Mouse (Mus musculus) brain, embryonic 18.5 days (tissue): ENCODE results near the gene Ptpn21.
A peak's percentile ranks its signal among the peaks of the same experiment; 100 is the strongest.

Experiments
- DNase-seq: peaks from one replicate; pipeline ENCODE4 v3.0.0-alpha.2; 2012; ENCODE audit warnings: low read depth, low spot score

The Ptpn21 gene

DNA sequence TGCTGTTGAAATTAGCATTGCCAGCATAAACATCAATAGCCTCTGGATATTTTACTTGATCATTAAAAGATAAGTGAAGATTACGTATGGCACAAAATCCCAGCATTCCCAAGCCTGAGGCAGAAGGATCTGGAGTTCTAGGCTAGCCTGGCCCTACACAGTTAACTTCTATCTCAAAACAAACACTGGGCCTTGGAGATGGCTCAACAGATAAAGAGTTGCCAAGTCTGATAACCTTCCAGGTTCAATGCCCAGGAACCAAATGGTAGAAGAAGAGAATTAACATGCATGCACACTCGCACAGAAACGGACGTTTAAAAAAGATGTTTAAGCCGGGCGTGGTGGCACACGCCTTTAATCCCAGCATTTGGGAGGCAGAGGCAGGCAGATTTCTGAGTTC is 13.0 kb downstream of the Ptpn21 start:
- no peak for DNase-seq

GRCm38 (mm10) chr12:98721030-98721429 is 16.2 kb downstream of the Ptpn21 start:
- no peak for DNase-seq

DNA sequence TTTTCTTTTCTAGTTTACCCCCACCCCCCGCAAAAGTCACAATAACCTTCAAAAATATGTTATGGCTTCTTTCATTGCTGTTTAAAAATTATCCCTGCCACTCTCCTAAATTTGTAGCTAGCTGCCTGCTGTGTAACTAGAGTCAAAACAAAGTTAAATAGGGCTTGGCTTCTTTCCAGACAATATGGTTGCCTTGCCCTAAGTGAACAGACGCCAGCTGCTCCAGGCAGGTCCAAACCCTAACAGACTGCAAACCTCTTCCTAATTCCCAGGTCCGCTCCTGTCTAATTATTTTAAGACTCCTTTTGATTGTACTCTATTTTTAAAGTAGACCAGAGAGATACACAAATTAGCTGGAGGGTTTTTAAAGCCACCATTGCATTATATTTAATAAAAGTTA is 16.6 kb downstream of the Ptpn21 start:
- DNase-seq = no peak

- DNase-seq = no peak
These were observed 21.1 kb downstream of the Ptpn21 start for GRCm38 (mm10) chr12:98716142-98716541.

DNA sequence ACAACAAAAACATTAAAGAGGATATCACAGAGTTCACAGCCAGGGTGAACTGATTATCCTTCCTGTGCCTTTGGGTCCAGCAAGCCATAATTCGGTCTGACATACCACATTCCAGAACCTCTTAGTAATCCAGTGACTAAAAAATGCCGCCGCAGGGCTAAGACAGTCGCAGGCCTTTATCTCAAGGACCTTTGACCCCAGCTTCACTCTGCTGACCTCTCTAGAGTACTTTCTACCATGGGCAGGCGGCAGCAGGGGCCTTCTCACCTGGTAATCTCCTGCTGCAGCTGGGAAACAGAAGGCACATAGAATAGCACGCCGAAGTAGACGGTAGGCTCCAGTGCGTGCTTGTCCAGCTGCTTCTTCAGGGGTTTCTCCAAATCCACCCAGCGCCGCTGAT is 22.4 kb downstream of the Ptpn21 start:
- no peak for DNase-seq

- DNase-seq = no peak
These were observed 23.5 kb downstream of the Ptpn21 start for GRCm38 (mm10) chr12:98713621-98714103.

- DNase-seq = no peak
These were observed 24.4 kb downstream of the Ptpn21 start for GRCm38 (mm10) chr12:98712819-98713218.

- no peak for DNase-seq
These were observed 33.2 kb downstream of the Ptpn21 start for GRCm38 (mm10) chr12:98703961-98704360.

DNA sequence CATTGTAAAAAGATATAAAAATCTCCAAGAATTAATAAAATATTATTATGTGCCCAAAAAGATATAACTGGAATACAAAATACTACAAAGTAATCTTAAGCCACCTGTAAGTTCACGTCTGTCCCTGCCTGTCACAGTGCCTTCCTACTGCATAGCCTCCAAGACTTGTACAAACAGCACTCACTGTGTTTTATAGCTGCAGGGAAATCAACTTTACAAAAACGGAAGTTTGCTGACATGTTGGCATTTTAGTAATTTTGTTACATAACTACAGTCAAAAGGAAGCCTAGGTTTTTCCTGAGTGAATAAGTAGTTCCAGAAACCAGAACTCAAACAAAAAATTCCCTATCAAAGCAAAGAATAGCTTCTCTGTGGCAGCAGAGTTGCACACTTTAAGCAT is 33.7 kb downstream of the Ptpn21 start:
- DNase-seq = no peak

DNA sequence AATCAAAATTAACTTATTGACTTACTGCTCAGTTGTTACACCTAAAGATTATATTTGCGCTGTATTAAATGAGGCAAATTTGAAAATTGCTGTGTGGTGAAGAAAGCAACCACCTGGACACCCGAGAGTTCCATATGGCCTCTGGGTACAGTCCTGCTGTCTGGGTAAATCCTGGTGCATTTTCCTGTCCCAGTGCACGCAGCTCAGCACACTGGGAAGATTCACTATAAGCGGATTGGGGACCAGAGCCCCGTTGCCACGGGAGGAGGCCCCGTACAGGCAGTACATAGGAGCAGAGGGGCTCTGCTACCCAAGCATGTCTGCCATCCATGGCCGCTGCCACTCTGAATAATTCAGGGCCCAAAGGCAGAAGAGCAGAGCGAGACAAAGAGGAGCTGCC is 35.6 kb downstream of the Ptpn21 start:
- DNase-seq = no peak

DNA sequence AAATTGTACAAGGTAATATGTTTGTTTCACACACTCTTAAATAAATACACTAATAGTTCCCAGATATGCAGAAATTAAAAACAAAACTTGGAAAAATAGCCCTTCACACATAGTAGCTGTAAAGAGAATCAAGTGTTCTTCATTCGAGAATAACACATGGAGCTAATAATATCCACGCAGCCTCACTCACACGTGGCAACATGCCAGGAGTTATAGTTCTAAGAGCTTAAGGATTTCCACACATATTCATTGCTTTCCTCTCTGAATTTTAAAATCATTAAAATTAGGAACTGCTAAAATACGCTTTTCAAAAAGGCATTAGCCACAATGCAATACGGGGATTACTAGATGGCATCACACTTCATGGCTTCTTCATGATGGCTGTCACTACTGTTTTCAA is 40.0 kb downstream of the Ptpn21 start:
- peak; percentile 20 for DNase-seq

DNA sequence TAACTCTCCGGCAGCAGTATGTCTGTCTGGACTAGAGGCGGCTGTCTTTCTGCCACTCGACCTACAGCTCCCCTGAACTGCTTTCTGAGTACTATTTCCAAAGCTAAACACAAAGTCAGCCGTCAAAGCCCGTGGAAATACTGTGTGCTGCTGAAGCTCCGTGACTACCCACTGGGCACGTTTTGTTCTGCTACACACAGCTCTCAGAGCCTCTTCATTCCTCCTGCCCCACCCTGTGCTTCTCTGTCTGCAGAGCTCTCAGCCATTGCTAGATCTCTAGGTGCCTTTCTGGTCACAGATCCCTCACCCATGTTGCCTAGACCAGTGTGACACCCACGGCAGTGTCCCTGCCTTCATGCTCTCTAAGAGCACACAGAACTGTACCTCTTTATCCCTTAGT is 47.0 kb downstream of the Ptpn21 start:
- DNase-seq = no peak

DNA sequence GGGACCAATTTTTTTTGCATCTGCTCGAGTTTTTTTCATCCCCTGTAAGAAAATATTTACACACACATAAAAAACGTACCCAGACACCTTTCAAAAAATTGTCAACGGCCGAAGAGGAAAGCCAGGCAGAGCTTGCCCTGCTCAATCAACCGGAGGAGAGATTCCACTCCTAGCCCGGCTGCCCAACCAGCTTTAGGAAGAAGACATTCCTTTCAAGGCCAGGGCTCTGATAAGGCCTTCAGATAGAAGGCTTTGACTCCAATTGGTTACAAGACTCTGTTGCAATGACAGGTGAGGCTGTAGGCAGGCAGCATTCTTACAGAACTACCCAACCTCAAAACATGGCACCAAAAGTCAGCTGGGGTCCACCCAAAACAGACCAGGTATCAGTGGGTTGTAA is 53.6 kb downstream of the Ptpn21 start:
- no peak for DNase-seq

GRCm38 (mm10) chr12:98683171-98683570 is 54.0 kb downstream of the Ptpn21 start:
- DNase-seq = no peak

GRCm38 (mm10) chr12:98682196-98682595 is 55.0 kb downstream of the Ptpn21 start:
- DNase-seq = no peak

DNA sequence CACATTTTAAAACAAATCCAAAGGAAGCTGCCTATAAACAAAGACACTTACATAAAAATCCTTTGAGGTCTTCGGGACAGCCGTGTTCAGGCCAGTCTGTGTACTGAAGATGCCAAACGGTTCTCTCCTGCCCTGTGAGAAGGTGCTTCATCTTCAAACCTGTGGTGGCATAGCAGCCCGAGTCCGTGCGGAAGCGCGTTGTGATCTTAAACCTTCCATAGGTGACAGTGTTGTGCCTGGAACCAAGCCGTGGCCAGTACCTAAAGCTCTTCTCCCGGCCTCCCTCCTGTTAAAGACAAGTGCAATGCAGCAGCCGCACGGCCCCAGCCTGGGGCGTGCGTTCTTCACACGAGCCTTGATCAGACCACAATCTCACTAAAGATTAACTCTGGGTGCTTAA is 57.3 kb downstream of the Ptpn21 start:
- DNase-seq = no peak

DNA sequence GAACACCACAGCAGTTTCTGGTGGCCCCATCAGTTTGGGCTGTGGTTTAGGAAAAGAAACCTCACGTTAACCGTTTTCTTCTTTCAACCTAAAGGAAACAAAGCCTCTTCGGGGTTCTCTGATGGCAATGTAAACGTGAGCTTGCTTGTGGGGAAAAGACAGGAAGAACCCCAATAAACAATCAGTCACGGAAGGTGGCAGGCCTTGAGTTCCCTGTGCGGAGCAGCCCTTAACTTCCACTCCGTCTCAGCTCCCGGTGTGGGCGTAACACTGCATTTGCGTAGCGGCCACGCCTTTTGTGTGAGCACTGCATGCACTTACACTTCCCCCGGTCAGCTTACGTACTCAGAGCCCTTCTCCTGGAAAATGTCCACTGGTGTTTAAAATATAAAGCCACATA is 59.9 kb downstream of the Ptpn21 start:
- no peak for DNase-seq

DNA sequence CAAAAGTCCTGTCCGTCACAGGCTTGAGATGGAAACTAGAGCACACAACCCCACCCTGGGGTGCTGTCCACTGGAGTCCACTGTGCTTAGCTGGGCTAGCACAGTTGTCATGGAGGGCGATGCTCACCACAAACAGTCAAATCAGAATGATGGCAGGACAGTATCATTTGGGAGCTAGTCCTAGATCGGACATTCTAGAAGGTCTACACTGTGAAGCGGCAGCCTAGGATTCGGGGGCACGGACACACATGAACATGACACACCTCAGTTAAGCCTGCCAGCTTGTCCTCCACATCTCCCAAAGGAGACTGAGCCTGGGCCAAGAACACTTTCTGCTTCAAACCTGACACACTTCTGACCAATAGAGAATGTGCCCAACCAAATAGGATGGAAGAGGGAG is 60.3 kb downstream of the Ptpn21 start:
- no peak for DNase-seq

- DNase-seq = peak; percentile 45
These were observed 62.5 kb downstream of the Ptpn21 start for GRCm38 (mm10) chr12:98674627-98675143.

DNA sequence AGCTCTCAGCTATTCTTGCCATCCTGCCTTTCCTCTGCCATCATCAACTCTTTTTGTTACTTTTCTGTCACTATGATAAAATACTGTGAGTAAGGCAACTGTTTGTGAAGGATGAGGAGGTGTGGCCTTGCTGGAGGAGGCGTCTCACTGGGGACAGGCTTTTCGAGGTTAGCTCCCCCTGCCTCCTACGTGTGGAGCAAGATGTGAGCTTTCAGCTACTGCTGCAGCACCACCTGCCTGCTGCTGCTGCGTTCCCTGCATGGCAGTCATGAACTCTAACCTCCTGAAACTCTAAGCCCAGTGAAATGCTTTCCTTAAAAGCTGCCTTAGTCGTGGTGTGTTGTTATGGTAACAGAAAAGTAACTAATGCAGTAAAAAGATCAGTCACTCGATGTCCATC is 63.3 kb downstream of the Ptpn21 start:
- no peak for DNase-seq

DNA sequence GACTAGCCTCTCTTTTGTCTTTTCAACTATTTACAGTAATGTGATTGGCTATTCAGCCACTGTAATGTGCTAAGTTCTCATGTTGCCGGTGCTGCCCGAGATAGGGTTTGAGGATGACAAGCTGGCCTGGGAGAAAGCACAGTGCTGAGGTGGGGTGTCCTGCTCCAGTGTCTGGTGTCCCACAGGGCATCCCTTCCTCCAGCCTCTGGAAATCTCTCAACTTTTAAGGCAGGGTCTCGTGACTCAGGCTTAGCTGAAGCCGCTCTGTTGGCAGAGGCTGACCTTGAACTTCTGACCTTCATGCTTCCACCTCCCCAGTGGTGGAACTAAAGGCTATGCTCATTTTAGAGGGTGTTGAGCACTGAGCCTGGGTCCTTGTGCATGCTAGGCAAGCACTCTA is 66.8 kb downstream of the Ptpn21 start:
- DNase-seq = no peak

DNA sequence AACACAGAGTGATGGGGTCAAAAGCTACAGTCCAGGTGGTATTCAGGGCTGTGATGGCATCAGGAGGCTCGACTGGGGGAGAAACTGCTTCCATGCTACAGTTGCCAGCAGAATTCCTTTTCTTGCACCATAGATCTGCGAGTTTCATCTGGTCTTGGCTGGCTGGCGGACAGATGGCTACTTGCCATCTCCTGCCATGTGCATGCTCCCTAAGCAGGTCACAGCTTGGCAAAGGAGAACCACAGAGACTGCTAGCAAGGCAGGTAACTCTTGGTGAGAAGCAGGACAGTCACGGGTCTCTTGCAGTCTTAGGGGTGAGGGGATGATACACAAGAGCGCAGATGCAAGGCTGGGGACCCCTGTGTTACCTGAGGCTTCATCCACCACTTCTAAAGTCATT is 67.3 kb downstream of the Ptpn21 start:
- DNase-seq = no peak

GRCm38 (mm10) chr12:98669086-98669485 is 68.1 kb downstream of the Ptpn21 start:
- no peak for DNase-seq

DNA sequence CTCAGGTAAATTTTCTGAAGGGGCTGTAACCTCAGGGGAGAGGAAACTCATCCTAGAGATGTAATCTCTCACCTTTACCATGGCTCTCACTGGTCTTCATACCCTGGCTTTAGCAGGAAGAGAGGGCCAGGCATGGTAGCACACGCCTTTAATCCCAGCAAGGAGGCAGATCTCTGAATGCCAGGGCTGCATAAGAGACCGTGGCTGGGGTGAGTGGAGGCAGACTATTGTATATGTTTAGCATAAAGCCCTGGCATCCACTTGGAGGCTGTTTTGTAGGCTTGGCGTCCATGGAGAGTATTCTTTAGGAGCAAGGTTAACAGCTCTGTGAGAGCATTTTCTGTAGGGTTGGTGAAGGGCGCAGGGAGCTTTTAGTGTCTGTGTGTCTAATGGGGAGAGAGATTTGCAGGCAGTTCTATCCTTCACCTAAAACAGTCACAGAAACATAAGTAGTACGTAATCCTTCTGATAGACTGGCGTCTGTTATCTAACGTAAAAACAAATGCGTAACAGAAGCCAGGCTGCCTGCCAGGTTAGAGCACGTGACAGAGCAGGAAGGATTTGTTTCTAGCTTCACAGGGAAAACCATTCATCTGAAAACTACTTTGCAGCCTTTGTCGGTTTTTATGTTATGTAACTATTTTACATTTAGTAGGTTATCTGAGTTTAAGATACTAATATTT is 68.9 kb downstream of the Ptpn21 start:
- peak; percentile 30 for DNase-seq
